Mouse (Mus musculus): ENCODE data around the gene Scrn1. TPM values are rescaled to one million over a fixed set of nuclear protein-coding genes. Genes with fewer than 3 reads are reported as not detected.

The Scrn1 gene
- 103 and 105 TPM in 2 replicates for polyA plus RNA-seq (2014; fragmentation: Nextera tagmentation; extraction: Ambion mirVana)

DNA sequence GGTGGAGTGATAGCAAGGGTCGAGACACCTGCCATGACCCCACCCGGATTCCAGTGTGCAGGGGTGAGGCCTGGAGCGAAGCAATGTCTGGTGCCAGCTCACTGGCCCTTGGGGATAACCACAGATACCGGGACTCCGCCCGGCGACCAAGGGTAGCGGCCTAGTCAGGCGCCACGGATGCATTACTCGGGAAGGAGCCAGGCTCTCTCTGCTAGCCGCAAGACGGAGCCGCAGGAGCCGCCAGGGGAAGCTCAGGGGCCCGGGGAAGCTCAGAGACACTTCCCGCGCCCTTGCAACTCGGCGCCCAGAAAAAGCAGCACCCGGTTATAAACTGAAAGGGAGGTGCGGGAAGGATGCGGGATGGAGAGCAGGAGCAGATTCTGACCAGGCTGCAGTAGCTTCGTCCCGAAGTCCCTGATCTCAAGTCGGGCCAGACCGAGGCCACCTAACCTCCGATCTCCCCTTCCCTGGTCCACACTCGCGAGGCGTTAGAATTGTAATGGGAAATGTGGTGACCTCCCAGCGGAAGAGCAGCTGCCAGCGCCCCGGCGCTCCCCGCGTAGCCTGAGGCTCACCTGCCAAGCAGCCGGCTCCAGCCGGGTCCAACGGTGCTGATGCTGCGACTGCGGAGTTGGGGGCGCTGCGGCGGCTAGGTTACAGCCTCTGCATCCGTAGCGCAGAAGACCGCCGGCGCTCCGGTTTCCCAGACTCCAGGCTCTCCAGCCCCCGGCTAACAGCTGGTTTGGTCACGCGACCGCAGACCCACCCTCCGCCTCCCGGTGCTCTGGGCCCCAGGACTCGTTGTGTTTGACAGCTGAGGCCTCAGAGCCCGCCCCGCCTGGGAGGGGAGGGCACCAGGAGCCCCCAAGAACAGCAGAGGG lies at the start of gene Scrn1:
Scrn1 (minus strand) TSS at position 825 of the 881 bp plus-strand sequence.
- peak within 1 kb of the TSS; percentile 92 for H3K27ac ChIP-seq
- ATAC-seq (ENCODE audit: low FRiP score) (peak; percentile 87), DNase-seq (ENCODE audit: low spot score) (peak; percentile 73)
- peak within 1 kb of the TSS; percentile 65 for H3K4me2 ChIP-seq (replicated peaks)
- H3K36me3 ChIP-seq (replicated peaks; ENCODE audit: control insufficient read depth, insufficient read depth): no peaks in the 10 kb centered on the region
- H3K9me3 ChIP-seq (ENCODE audit: control insufficient read depth, low read length): no peaks in the 10 kb centered on the region
- H3K4me3 ChIP-seq (replicated peaks; ENCODE audit: low read length): peak within 1 kb of the TSS; percentile 62
- peak within 1 kb of the TSS; percentile 80 for H3K9ac ChIP-seq
- H3K4me1 ChIP-seq (replicated peaks; ENCODE audit: control insufficient read depth, insufficient read depth, low read length): peaks cover 51% of the 10 kb centered on the region
- no peaks in the 10 kb centered on the region for H3K27me3 ChIP-seq (ENCODE audit: control insufficient read depth, insufficient read depth, low read length)
- WGBS: under 1% methylated on average over 60 of the region's 60 CpGs

DNA sequence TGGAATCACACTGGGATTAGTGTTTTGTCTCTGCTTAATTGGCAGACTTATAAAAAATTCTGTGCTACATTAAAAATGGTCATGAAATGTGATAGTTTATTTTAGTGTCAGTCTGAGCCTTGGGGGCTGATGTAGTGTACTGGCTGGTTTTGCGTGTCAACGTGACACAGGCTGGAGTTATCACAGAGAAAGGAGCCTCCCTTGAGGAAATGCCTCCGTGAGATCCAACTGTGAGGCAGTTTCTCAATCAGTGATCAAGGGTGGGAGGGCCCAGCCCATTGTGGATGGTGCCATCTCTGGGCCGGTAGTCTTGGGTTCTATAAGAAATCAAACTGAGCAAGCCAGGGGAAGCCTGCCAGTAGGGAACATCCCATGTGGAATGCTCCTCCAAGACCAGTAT lies 40.0 kb upstream of the Scrn1 start:
- no peak overlapping the region for H3K4me2 ChIP-seq (replicated peaks)
- no peak overlapping the region for H3K4me3 ChIP-seq (replicated peaks; ENCODE audit: low read length)
- H3K4me1 ChIP-seq (replicated peaks; ENCODE audit: control insufficient read depth, insufficient read depth, low read length): no peaks in the 10 kb centered on the region
- no peak overlapping the region for H3K27ac ChIP-seq
- DNase-seq (ENCODE audit: low spot score): no peak
- H3K36me3 ChIP-seq (replicated peaks; ENCODE audit: control insufficient read depth, insufficient read depth): 0 out of 2 replicates have a peak, but pooled peaks cover 5% of the 10 kb centered on the region
- 54% methylated on average over 4 of the region's 4 CpGs for WGBS
- ATAC-seq (ENCODE audit: low FRiP score): no peak
- H3K27me3 ChIP-seq (ENCODE audit: control insufficient read depth, insufficient read depth, low read length): no peaks in the 10 kb centered on the region
- H3K9me3 ChIP-seq (ENCODE audit: control insufficient read depth, low read length): 0 out of 2 replicates have a peak, but pooled peaks cover 7% of the 10 kb centered on the region
- H3K9ac ChIP-seq: no peak overlapping the region

DNA sequence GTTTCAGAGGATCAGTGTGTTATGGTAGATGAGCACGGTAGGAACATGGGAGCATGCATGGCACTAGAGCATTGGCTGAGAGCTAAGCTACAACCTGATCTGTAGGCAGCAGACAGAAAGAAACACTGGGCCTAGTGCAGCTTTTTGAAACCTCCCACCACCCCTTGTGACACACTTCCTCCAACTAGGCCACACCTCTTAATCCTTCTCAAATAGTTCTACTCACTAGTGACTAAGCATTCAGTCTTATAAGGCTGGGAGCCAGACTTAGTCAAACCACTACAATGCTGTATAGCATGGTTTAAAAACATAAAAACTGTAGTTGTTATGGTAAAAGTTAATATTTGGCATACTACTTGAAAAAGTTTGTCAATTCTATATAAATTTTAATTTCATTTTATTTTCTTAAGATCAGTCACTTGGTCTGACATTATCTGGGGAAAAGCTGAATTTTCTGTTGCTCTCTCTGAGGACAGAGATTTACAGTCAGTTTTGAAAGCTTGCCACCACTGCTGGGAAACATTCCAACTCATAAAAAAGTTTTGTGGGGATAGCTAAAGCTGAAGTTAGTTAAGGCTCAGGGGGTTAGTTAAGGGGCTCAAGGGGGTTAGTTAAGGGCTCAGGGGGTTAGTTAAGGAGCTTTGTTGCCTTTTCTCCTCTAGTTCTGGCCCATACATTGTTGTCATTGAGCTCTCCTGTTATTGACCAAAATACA lies 37.9 kb upstream of the Scrn1 start:
- DNase-seq (ENCODE audit: low spot score) (no peak), ATAC-seq (ENCODE audit: low FRiP score) (no peak)
- no peak overlapping the region for H3K27ac ChIP-seq
- 100% methylated on average over 1 of the region's 1 CpGs for WGBS
- H3K4me1 ChIP-seq (replicated peaks; ENCODE audit: control insufficient read depth, insufficient read depth, low read length): no peaks in the 10 kb centered on the region
- H3K36me3 ChIP-seq (replicated peaks; ENCODE audit: control insufficient read depth, insufficient read depth): 0 out of 2 replicates have a peak, but pooled peaks cover 5% of the 10 kb centered on the region
- H3K4me2 ChIP-seq (replicated peaks): no peak overlapping the region
- 0 out of 2 replicates have a peak, but pooled peaks cover 6% of the 10 kb centered on the region for H3K9me3 ChIP-seq (ENCODE audit: control insufficient read depth, low read length)
- no peaks in the 10 kb centered on the region for H3K27me3 ChIP-seq (ENCODE audit: control insufficient read depth, insufficient read depth, low read length)
- H3K4me3 ChIP-seq (replicated peaks; ENCODE audit: low read length): no peak overlapping the region
- no peak overlapping the region for H3K9ac ChIP-seq

DNA sequence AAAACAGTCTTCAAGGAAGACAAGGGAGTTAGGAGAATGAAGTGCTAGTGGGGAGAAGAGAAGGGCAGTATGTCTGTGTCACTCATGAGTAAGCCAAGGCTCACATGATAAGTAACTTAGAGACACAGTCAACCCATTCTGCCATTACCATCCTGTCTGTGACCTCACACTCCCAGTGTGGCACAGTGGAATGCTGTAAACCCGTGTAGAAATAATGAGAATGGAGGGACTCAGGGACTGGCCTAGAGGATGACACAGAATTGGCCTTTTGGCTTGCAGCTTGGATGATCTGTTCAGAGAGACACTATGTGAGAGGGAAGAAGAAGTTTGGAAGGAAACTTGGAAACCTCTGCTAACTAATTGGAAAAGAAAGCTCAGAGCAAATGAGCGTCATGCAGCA lies 36.6 kb upstream of the Scrn1 start:
- Histone ChIP-seq H3K36me3 (replicated peaks; ENCODE audit: control insufficient read depth, insufficient read depth) (0 out of 2 replicates have a peak, but pooled peaks cover 2% of the 10 kb centered on the region), H3K27me3 (ENCODE audit: control insufficient read depth, insufficient read depth, low read length) (no peaks in the 10 kb centered on the region), H3K4me3 (replicated peaks; ENCODE audit: low read length) (no peak overlapping the region), H3K9ac (no peak overlapping the region), H3K4me2 (replicated peaks) (no peak overlapping the region), H3K27ac (no peak overlapping the region), H3K9me3 (ENCODE audit: control insufficient read depth, low read length) (no peaks in the 10 kb centered on the region), H3K4me1 (replicated peaks; ENCODE audit: control insufficient read depth, insufficient read depth, low read length) (no peaks in the 10 kb centered on the region)
- no peak for DNase-seq (ENCODE audit: low spot score)
- no peak for ATAC-seq (ENCODE audit: low FRiP score)
- WGBS: 92% methylated on average over 2 of the region's 2 CpGs

DNA sequence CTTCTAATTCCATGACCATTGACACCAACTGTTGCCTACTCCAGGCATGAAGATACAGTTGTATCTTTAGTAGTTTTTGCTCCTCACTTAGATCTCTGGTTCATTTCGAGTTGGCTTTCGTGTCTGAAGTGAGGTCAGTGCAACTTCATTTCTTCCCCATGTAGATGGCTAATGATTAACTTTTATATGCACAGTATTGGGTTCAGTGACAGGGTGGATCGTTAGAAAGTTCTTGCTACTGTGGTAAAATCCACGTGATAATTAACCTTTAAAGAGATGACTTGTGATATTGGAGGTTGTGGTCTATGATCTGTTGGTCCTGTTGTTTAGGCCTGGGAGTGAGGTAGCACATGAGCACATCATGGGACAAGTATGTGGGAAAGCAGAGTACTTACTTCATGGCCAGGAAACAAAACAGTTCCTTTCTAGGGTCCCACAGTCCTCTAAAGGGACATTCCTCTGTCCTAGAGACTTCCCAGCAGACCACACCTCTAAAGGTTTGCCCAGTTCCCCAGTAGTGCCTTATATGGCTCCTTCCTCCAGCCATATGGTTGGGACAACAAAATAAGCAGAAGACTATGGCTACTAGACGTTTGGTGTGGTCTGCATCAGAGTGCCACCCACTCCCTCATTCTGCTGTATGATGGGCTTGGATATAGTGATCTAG lies 34.5 kb upstream of the Scrn1 start:
- H3K36me3 ChIP-seq (replicated peaks; ENCODE audit: control insufficient read depth, insufficient read depth): no peaks in the 10 kb centered on the region
- H3K9ac ChIP-seq: no peak overlapping the region
- 91% methylated on average over 5 of the region's 5 CpGs for WGBS
- H3K4me2 ChIP-seq (replicated peaks): no peak overlapping the region
- peaks cover 15% of the 10 kb centered on the region for H3K4me1 ChIP-seq (replicated peaks; ENCODE audit: control insufficient read depth, insufficient read depth, low read length)
- H3K9me3 ChIP-seq (ENCODE audit: control insufficient read depth, low read length): no peaks in the 10 kb centered on the region
- no peak overlapping the region for H3K27ac ChIP-seq
- no peaks in the 10 kb centered on the region for H3K27me3 ChIP-seq (ENCODE audit: control insufficient read depth, insufficient read depth, low read length)
- no peak for ATAC-seq (ENCODE audit: low FRiP score)
- DNase-seq (ENCODE audit: low spot score): no peak
- no peak overlapping the region for H3K4me3 ChIP-seq (replicated peaks; ENCODE audit: low read length)

DNA sequence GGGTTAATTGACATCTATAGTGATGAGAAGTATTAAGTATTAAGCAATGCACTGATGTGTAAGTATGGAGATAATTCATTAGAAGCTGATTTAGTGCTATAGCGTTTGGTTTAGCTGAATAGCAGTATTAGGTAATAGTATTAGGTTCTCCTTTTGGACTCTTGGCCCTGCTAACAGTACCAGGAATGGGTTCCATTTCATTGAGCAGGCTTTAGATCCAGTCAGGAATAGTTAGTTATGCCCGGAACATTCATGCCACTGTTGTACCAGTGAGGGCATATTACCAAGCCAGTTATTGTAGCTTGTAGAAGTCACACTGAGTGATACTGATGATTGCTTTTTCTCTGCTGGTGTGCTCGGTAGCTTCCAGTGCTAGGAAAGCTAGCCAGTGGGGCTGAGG lies 31.4 kb upstream of the Scrn1 start:
- 84% methylated on average over 3 of the region's 3 CpGs for WGBS
- ATAC-seq (ENCODE audit: low FRiP score): no peak
- no peak overlapping the region for H3K9ac ChIP-seq

DNA sequence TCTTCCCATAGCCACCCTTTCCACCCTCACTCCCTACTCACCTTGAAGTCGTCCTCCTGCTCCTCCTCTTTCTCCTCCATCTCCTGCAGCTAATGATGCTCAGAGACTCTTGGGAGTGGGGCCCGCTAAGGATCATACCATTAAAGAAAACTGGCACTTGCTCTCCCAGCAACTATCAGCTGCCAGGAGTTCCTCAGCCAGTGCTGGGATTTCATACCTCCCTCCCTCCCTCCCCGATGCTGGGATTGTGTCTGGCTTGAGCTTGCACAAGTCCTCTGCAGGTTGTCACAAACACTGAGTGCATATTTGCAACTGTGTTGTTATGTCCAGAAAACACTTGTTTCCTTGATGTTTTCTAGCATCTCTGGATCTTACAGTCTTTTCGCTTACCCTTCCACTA lies 30.9 kb upstream of the Scrn1 start, which contains the start of gene Fkbp14:
Fkbp14 (minus strand) TSS at position 101 of the 400 bp plus-strand sequence.
- H3K27me3 ChIP-seq (ENCODE audit: control insufficient read depth, insufficient read depth, low read length): no peaks in the 10 kb centered on the region
- peak within 1 kb of the TSS; percentile 93 for H3K4me3 ChIP-seq (replicated peaks; ENCODE audit: low read length)
- ATAC-seq (ENCODE audit: low FRiP score) (no peak), DNase-seq (ENCODE audit: low spot score) (no peak)
- peak within 1 kb of the TSS; percentile 81 for H3K4me2 ChIP-seq (replicated peaks)
- no peaks in the 10 kb centered on the region for H3K9me3 ChIP-seq (ENCODE audit: control insufficient read depth, low read length)
- H3K9ac ChIP-seq: peak within 1 kb of the TSS; percentile 91
- 75% methylated on average over 4 of the region's 4 CpGs for WGBS
- no peaks in the 10 kb centered on the region for H3K36me3 ChIP-seq (replicated peaks; ENCODE audit: control insufficient read depth, insufficient read depth)
- no peak within 1 kb of the TSS for H3K27ac ChIP-seq
- peaks cover 27% of the 10 kb centered on the region for H3K4me1 ChIP-seq (replicated peaks; ENCODE audit: control insufficient read depth, insufficient read depth, low read length)

More for the DNA sequence above, 31.4 kb upstream of the Scrn1 start:
- no peak for DNase-seq (ENCODE audit: low spot score)
- no peak overlapping the region for H3K4me2 ChIP-seq (replicated peaks)
- H3K9me3 ChIP-seq (ENCODE audit: control insufficient read depth, low read length): no peaks in the 10 kb centered on the region
- H3K36me3 ChIP-seq (replicated peaks; ENCODE audit: control insufficient read depth, insufficient read depth): no peaks in the 10 kb centered on the region
- H3K4me1 ChIP-seq (replicated peaks; ENCODE audit: control insufficient read depth, insufficient read depth, low read length): peaks cover 24% of the 10 kb centered on the region
- no peak overlapping the region for H3K27ac ChIP-seq
- H3K4me3 ChIP-seq (replicated peaks; ENCODE audit: low read length): no peak overlapping the region
- H3K27me3 ChIP-seq (ENCODE audit: control insufficient read depth, insufficient read depth, low read length): no peaks in the 10 kb centered on the region

DNA sequence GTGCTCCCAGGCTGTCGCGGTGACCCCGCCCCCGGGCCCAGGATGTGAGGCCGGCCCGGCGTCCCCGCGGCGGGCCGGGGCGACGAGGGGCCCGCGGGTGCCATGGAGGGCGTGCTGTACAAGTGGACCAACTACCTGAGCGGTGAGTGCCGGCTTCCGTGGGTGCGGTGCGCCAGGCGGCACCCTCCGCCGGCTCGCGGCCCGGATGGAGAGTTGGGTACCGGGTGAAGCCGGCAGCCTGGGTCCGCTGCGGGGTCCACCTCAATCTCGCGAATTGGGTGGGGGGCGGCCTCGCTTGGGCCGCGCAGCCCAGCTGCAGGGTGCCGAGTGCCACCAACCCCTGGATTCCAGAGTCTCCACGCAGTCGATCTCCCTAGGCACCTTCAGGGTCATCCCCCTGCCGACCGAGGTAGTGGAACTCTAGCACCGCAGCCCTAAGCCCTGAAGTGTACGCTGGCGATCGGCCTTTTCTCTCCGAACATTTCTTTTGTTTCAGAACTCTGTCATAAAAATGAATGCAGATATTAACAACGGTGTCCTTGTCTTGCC lies 29.1 kb upstream of the Scrn1 start:
- H3K4me1 ChIP-seq (replicated peaks; ENCODE audit: control insufficient read depth, insufficient read depth, low read length): peaks cover 30% of the 10 kb centered on the region
- peak overlapping the region; percentile 78 for H3K27ac ChIP-seq
- H3K9ac ChIP-seq: peak overlapping the region; percentile 91
- no peaks in the 10 kb centered on the region for H3K27me3 ChIP-seq (ENCODE audit: control insufficient read depth, insufficient read depth, low read length)
- H3K4me2 ChIP-seq (replicated peaks): peak overlapping the region; percentile 81
- ATAC-seq (ENCODE audit: low FRiP score) (peak; percentile 18), DNase-seq (ENCODE audit: low spot score) (no peak)
- peak overlapping the region; percentile 93 for H3K4me3 ChIP-seq (replicated peaks; ENCODE audit: low read length)
- H3K36me3 ChIP-seq (replicated peaks; ENCODE audit: control insufficient read depth, insufficient read depth): no peaks in the 10 kb centered on the region
- H3K9me3 ChIP-seq (ENCODE audit: control insufficient read depth, low read length): no peaks in the 10 kb centered on the region
- under 1% methylated on average over 44 of the region's 48 CpGs for WGBS
